Mouse (Mus musculus): Measurements from ENCODE around the gene Cog7.

DNA sequence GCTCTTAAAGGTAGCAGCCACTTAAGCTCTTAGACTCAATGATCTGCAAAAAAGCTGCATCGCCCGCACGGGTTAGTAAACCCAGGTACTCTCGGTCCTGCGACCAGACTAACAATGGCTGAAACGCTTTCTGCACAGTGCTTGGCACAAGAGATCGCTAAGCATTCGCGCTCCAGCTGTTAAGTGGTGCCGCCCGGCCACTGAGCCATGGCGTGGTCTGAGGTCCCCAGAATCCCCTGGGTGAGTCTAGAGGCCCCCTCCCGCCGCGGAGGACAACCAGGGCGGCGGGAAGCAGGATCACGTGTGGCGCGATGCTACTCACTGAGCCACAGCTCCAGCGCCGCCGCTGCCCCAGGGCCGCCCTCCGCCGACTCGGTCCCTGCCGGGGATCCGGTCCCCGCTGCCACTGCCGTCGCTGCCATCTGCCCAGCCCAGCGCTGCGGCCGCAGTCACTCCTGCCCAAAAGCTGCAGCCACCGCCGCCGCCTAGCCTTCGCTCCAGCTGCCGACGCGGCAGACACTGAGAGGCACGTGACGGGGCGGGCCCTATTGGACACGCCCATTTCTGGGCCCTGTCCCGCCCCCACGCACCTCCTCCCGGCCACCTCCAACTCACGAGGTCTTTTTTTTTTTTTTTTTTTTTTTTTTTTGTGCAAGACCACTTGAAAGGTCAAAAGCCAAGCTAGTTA, 39.3 kb upstream of the Cog7 start, which contains the start of gene Gga2:
- TF ChIP-seq GATA1 (IDR thresholded peaks at IDR 0.05; ENCODE audit: borderline replicate concordance, low read length) (no peak), FLI1 (IDR thresholded peaks at IDR 0.05; ENCODE audit: low read length) (no peak)
